Mouse (Mus musculus) 3T3-L1 (cell line): ENCODE measurements around the gene Cct6b.
"Not testable (repeated sequence)": the region's sequence is repeated elsewhere in the genome, so short reads cannot be mapped to it uniquely, and the experiment has no call there.

Source experiments
- DNase-seq: peaks from one replicate; pipeline ENCODE4 v3.0.0-alpha.2; 2015; ENCODE audit warnings: low read depth, low spot score

The Cct6b gene

DNA sequence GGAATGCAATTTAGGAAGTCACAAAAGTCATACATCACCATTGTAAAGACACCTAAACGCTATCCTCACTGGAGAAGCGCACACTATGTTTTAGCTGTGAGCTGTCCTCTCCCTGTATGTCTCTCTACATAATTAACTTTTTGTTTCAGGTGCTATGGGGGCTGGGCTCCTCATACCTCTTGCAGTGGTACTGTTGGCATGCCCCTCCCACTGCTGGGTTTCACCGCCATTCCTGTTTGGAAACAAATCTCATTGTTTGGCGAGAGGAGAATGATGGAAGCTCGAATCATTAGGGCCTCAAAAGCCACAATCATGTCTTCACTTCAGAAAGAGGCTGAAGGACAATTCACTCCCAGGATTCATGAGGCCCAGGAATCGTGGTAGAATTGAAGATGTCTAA lies 59.0 kb downstream of the Cct6b start:
- no peak for DNase-seq

DNA sequence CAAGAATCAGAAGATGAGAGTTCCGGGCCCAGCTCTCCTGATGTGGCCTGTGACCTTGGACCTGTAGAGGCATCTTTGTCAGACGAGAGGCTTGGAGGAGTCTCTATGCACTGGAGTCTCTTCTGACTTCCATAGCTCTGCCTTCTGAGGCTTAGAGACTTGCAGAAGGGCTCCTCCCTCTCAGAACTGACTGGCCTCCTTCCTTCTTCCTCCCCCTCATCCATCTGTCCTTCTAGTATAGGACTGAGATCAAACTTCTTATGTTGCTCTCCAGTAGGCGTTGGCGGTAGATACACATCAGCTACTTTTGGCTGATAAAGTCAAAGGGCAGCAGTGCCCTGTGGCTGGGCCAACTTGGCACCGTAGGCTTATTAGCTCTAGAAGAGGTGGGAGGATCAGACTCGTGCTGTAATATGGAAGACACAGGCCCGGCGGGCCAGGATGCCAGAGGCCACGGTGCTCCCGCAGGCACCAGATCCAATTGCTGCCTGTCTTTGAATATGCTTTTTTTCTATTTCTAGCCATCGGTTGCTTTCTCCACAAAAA lies 64.2 kb downstream of the Cct6b start:
- no peak for DNase-seq

DNA sequence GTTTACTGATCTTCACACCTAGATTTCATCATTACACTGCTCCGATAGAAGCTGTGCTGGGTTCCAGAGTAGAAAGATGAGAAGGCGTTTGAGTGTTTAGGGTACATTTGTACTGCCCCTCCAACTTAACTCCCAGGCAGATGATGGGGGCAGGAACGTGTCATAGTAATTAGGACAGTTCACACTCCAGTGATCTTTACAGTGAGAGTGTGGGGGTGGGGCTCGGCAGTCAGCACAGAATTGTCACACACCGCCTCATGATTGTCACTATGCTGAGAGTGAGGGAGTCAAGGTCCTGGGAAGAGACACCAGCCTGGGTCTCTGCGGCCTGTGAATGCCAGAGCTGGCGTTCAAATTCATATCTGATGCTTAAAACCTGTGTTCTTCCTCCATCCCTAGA lies 68.2 kb downstream of the Cct6b start:
- DNase-seq: no peak

DNA sequence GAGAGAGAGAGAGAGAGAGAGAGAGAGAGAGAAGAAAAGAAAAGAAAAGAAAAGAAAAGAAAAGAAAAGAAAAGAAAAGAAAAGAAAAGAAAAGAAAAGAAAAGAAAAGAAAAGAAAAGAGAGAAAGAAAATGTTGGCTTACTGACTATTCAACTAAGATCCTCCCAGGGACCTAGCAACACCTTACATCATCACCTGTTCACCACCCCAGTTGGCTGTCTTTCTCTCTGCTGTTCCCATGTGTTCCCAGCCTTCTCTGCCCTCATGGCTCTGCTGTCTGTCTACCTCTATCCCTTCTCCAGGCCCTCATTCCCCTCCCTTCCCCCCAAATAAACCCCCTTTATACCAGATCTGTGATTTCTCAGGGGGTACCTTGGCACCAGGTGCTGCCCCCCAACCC lies 69.2 kb downstream of the Cct6b start:
- not testable (repeated sequence) for DNase-seq

DNA sequence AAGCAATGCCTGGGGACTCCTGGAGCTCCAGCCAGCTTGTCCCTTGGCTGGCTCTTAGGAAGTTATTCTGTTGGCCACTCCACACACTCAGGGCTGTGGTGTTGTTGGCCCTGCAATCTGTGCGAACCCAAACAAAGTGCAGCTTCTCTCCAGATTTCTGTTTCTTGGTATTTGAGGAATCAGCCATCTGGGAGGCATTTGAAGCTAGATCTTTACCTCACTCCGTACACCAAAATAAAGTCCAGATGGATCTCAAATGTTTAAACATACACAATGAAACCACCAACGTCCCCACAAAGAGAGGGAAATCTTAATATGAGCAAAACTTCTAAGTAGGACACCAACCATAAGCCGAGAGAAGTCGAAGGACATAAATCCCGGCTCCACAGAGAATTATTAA lies 71.5 kb downstream of the Cct6b start:
- no peak for DNase-seq

DNA sequence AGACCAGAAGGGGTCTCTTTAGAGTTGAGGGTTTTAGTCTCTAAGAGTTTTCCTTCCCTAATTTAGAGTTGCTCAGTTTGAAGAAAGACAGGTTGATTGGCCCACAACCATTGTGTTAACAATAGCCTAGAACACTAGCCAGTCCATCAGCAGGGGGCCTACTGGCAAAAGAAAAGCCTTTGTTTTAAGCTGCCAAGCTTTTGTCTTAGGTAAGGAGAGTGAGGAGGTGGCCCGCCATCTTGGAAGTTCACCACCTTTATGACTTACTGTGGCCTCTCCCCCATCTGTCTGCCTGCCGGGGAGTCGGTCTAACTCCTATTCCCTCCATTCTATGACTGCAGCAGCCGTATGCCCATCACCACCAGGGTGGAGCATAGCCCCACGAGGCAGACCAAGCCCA lies 73.6 kb downstream of the Cct6b start:
- no peak for DNase-seq

DNA sequence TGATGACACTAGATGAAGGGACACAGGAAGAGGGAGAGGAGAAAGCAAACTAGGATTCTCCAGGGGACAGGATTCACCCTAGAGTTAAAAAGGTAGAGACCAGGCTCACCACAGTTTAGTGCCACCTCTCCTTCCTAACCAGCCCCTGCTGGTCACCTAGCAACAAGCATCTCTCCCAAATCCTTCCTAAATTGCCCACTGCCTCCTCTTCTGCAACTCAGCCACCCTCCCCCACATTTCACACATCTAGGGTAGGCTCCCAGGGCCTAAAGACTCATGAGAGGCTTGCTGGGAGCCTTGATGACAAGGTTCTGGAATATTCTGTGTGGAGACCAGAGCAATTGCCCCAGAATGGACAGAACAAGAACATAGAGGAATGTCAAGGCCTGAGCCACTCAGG lies 76.5 kb downstream of the Cct6b start:
- DNase-seq: no peak

DNA sequence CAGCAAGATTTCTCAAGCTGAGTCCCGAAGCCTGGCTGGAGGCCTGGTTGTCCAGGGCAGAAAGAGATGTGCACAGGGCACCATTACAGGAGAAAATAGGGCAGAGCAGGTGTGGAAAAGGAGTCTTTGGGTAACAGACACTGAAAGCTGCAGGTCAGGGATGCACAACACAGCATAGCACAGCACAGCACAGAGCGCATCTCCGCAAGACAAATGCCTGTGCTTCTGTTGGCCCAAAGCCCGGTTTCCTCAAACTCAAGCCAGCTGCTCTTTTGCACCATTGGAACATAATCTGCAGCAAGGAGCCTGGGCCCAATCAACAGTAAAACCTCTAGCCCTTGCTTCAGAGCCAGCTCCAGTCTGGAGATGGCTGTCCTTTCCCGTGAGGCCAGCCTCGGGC lies 79.4 kb downstream of the Cct6b start:
- peak; percentile 14 for DNase-seq

DNA sequence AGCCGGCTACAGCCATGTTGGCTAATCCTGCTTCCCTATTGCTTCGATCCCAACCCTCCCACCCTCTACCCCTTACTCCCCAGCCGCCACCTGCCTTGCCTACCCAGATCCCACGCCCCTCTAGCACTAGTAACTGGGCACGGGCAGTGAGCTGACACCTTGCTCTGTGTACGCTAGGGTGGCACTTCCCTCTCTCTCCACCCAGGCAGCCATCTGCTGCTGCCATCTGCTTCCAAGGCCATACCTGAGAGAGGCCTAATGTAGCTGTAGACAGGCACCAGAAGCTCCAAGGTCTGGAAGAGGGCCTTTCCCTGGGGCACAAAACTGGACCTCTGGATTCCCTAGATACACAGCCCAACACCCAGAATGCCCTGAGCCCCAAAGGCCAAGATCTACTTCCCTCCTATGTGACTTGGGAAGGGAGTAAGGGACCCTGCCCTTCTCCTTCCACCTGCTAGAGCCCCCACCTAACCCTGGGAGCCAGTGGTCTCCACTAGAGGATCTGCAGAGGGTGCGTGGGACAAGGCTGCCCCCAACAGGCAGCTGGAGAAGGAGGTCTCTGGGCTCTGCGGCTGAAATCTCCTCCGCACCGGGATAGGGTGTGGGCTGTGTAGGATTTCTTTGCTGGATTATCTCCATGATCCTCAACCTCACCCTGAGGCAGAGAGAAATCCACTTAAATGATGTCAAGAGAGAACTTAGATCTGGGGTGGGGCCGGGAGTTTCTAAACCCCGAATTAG lies 80.2 kb downstream of the Cct6b start:
- DNase-seq: no peak

DNA sequence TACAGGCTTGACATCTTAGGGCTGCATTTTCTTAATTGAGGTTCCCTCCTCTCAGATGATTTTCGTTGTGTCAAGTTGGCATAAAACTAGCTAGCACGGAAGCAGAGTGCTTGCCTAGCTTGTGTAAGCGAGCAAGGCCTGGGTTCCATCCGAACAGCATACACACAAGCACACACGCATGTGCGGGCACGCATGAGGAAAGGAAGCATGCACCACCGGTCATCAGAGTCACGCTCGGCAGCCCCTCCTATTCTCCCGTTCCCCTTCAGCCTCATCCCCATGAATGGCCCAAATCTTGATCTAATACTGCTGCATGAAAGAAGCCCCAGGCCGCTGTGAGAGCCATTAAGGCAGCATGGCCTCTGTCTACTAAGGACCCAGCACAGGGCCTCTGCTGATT lies 85.6 kb downstream of the Cct6b start:
- no peak for DNase-seq
